In genomic region chr5:34881023-34881422, GRCm38 (mm10) we compare ENCODE assay signal across 24 mouse cellular contexts. TPM values are rescaled to one million over a fixed set of nuclear protein-coding genes. Genes with fewer than 3 reads are reported as not detected.
DNase-seq lines count a peak whose midpoint lies in the region; ATAC-seq and TF ChIP-seq lines count a peak whose summit lies in the region.
"Had no signal": no experiment of that assay in that cellular context is flagged by ENCODE, and none has a peak within 500 bp of the region (broad histone marks: within the 10 kb centered on the region; RNA-seq: fewer than 3 reads in every experiment).

No protein-coding gene starts in this region.

- no peaks in the 10 kb centered on the region for H3K9me3 ChIP-seq in MEL (replicated peaks; ENCODE audit: insufficient read depth, low read length)
- H3K9me3 ChIP-seq in intestine, embryonic 15.5 days: no peaks in the 10 kb centered on the region
- H3K9me3 ChIP-seq in liver, embryonic 16.5 days (replicated peaks; ENCODE audit: control insufficient read depth, low read length): no peaks in the 10 kb centered on the region
- H3K9me3 ChIP-seq: embryonic facial prominence, embryonic 10.5 days; G1E; heart, embryonic 13.5 days; limb, embryonic 13.5 days; megakaryocyte, embryonic 14.5 days had no signal

- DNase-seq in heart, adult 11 months: peak; percentile 42
- DNase-seq in heart, adult 8-10 months (ENCODE audit: low spot score): no peak
- DNase-seq in MEL (ENCODE audit: low read depth, low spot score): peak; percentile 70
- DNase-seq in layer of hippocampus, adult 9-10 months (ENCODE audit: low spot score): no peak
- DNase-seq in layer of hippocampus, adult 8-10 months (ENCODE audit: low spot score in 2 of 2): no peak
- DNase-seq in left cerebral cortex, adult 11 months (ENCODE audit: low spot score): no peak
- DNase-seq: cerebellum, adult 11 months; cerebellum, postnatal 36 days; gastrocnemius, postnatal 10 days; heart, postnatal 4 days; kidney, adult 8-10 months; lung, postnatal 10 days; right cerebral cortex, adult 18-20 months; thymus, postnatal 25 days had no signal

- peaks cover 13 to 15% of the 10 kb centered on the region in 2 experiments for H3K4me1 ChIP-seq in MEL (ENCODE audit: control insufficient read depth in 1 of 2, insufficient read depth in 2 of 2, low read length in 2 of 2)
- no peaks in the 10 kb centered on the region for H3K4me1 ChIP-seq in intestine, embryonic 15.5 days (replicated peaks)
- peaks cover 21% of the 10 kb centered on the region for H3K4me1 ChIP-seq in liver, embryonic 16.5 days (ENCODE audit: control insufficient read depth, low read depth, low read length)
- H3K4me1 ChIP-seq: embryonic facial prominence, embryonic 10.5 days; heart, embryonic 13.5 days; limb, embryonic 13.5 days had no signal

- no peaks in the 10 kb centered on the region for H3K27me3 ChIP-seq in MEL (ENCODE audit: control insufficient read depth in 1 of 2, insufficient read depth in 2 of 2, low read length in 2 of 2)
- H3K27me3 ChIP-seq in intestine, embryonic 15.5 days (replicated peaks): no peaks in the 10 kb centered on the region
- no peaks in the 10 kb centered on the region for H3K27me3 ChIP-seq in liver, embryonic 16.5 days (ENCODE audit: control insufficient read depth, insufficient read depth, low read depth, low read length)
- H3K27me3 ChIP-seq: heart, embryonic 13.5 days; limb, embryonic 13.5 days; megakaryocyte, embryonic 14.5 days had no signal

- H3K4me3 ChIP-seq in MEL (ENCODE audit: control insufficient read depth in 1 of 2, insufficient read depth in 1 of 2, low read depth in 2 of 2, low read length in 2 of 2): no peak overlapping the region
- H3K4me3 ChIP-seq in intestine, embryonic 15.5 days (replicated peaks): no peak overlapping the region
- H3K4me3 ChIP-seq in liver, embryonic 16.5 days (ENCODE audit: low read depth, low read length): no peak overlapping the region
- H3K4me3 ChIP-seq: embryonic facial prominence, embryonic 10.5 days; heart, embryonic 13.5 days; limb, embryonic 13.5 days; megakaryocyte, embryonic 14.5 days had no signal

- H3K36me3 ChIP-seq in MEL (ENCODE audit: control insufficient read depth in 1 of 2, insufficient read depth in 2 of 2, low read length in 2 of 2): peaks cover 17 to 47% of the 10 kb centered on the region in 2 experiments
- peaks cover 17% of the 10 kb centered on the region for H3K36me3 ChIP-seq in intestine, embryonic 15.5 days
- peaks cover 29% of the 10 kb centered on the region for H3K36me3 ChIP-seq in liver, embryonic 16.5 days (ENCODE audit: control insufficient read depth, insufficient read depth)

- TF ChIP-seq EP300 in MEL (IDR thresholded peaks at IDR 0.05; ENCODE audit: low read depth in 1 of 2, low read length in 2 of 2): peak; percentile 64 to 78; a peak in 3 of 4 replicates

- no peak overlapping the region for H3K4me2 ChIP-seq in intestine, embryonic 15.5 days (replicated peaks)
- H3K4me2 ChIP-seq in liver, embryonic 16.5 days (ENCODE audit: low read depth, low read length): peak overlapping the region; percentile 32
- H3K4me2 ChIP-seq: heart, embryonic 13.5 days; limb, embryonic 13.5 days had no signal

- no peak overlapping the region for H3K9ac ChIP-seq in MEL (ENCODE audit: control insufficient read depth, low read depth, low read length, poor library complexity, severe bottlenecking)
- no peak overlapping the region for H3K9ac ChIP-seq in intestine, embryonic 15.5 days
- H3K9ac ChIP-seq in liver, embryonic 16.5 days (ENCODE audit: low read depth, low read length): peak overlapping the region; percentile 38; the same call in 1 of the 2 replicates
- H3K9ac ChIP-seq: heart, embryonic 13.5 days; limb, embryonic 13.5 days had no signal

- no peak for TF ChIP-seq POLR2A in MEL (IDR thresholded peaks at IDR 0.05; ENCODE audit: control insufficient read depth in 1 of 2, insufficient read depth in 1 of 2, low read depth in 1 of 2, low read length in 2 of 2, poor library complexity in 1 of 2)

- WGBS in intestine, embryonic 15.5 days: 89% methylated on average over 3 of the region's 3 CpGs
- 33% methylated on average over 3 of the region's 3 CpGs for WGBS in liver, embryonic 16.5 days (ENCODE audit: insufficient replicate concordance)

- H3K27ac ChIP-seq in MEL (ENCODE audit: control insufficient read depth, low read depth, low read length): peak overlapping the region; percentile 57
- H3K27ac ChIP-seq in intestine, embryonic 15.5 days: no peak overlapping the region
- H3K27ac ChIP-seq in liver, embryonic 16.5 days (ENCODE audit: low read length): peak overlapping the region; percentile 84
- H3K27ac ChIP-seq: embryonic facial prominence, embryonic 10.5 days; heart, embryonic 13.5 days; limb, embryonic 13.5 days had no signal

- no peak for TF ChIP-seq CTCF in MEL (IDR thresholded peaks at IDR 0.05 in 2 of 3, conservative IDR thresholded peaks at IDR 0.05 in 1 of 3; ENCODE audit: control insufficient read depth in 1 of 3, insufficient read depth in 1 of 3, low read depth in 2 of 3, low read length in 3 of 3, poor library complexity in 1 of 3, severe bottlenecking in 1 of 3)

- peak; percentile 31; the same call in 1 of the 2 replicates for ATAC-seq in intestine, embryonic 15.5 days
- peak; percentile 98 for ATAC-seq in liver, embryonic 16.5 days (ENCODE audit: low read depth)
- ATAC-seq: CD4-positive, CD25-positive, alpha-beta regulatory T cell, adult 4 months; hindbrain, embryonic 16.5 days; midbrain, embryonic 16.5 days had no signal

- H3K79me2 ChIP-seq in MEL (ENCODE audit: control insufficient read depth, insufficient read depth, low read length, poor library complexity): no peaks in the 10 kb centered on the region

- TF ChIP-seq RAD21 in MEL (IDR thresholded peaks at IDR 0.05; ENCODE audit: low read depth, low read length): no peak

TF ChIP-seq in MEL, 35 proteins besides CTCF, POLR2A, EP300 and RAD21:
- peak; percentile 86 for TF ChIP-seq GATA1 (IDR thresholded peaks at IDR 0.05; ENCODE audit: low read depth, low read length)
- TF ChIP-seq NRF1 (IDR thresholded peaks at IDR 0.05; ENCODE audit: insufficient read depth, low read depth, low read length, poor library complexity, severe bottlenecking): no peak
- TF ChIP-seq TAL1 (IDR thresholded peaks at IDR 0.05; ENCODE audit: low read length): peak; percentile 29; the same call in 1 of the 2 replicates
- TF ChIP-seq ETS1 (IDR thresholded peaks at IDR 0.05; ENCODE audit: low read depth, low read length): peak; percentile 94
- peak; percentile 84 for TF ChIP-seq TCF12 (IDR thresholded peaks at IDR 0.05; ENCODE audit: low read depth, low read length)
- no peak for TF ChIP-seq MXI1 (IDR thresholded peaks at IDR 0.05; ENCODE audit: low read depth, low read length)

RNA-seq across cellular contexts. Expression of gene Msantd1, which starts 26.8 kb away (rescaled TPM):
- under 1 TPM; 0.16 to 0.72 (median 0.50) TPM for total RNA-seq in heart, adult 8-10 months (2022)
- total RNA-seq in MEL (2012; rRNA removed): 0.26 and 0.27 TPM in 2 replicates
- under 1 TPM in 1 of 2 experiments, not detected in 1; 0.88 TPM for polyA plus RNA-seq in MEL (2012; ENCODE audit: insufficient read depth in 1 of 2, insufficient read length in 2 of 2, low read depth in 1 of 2, low replicate concordance in 2 of 2, missing spikeins in 1 of 2)
- 0.55 and 0.64 TPM in 2 replicates for polyA plus RNA-seq in intestine, embryonic 15.5 days (2015; fragmentation: Nextera tagmentation; extraction: Ambion mirVana)
- polyA plus RNA-seq in liver, embryonic 16.5 days (2015; fragmentation: Nextera tagmentation; extraction: Ambion mirVana): 0.09 and 0.37 TPM in 2 replicates
- total RNA-seq in layer of hippocampus, adult 8-10 months (2022): 1 to 10 TPM; 6.4 to 7.1 (median 6.9) TPM
- polyA plus RNA-seq: heart, embryonic 13.5 days had no signal

Comparison
In these comparisons a context has a peak if more than half of its experiments do, and no peak if none do; other contexts are left out.
1. DNase-seq: peak in heart, adult 11 months (single experiment) and MEL (single experiment); none in heart, adult 8-10 months (single experiment), layer of hippocampus, adult 9-10 months (single experiment), layer of hippocampus, adult 8-10 months (0 of 2) and left cerebral cortex, adult 11 months (single experiment).